Mouse (Mus musculus) T-helper 1 cell (primary cell): Measurements from ENCODE around the gene Hoxb9.

Experiments
- in situ Hi-C: fragments of 300-600 bp; cut with MboI, MseI; formaldehyde crosslinking; loops from one replicate; pipeline ENCODE4 v1.15.1; 2025; ENCODE audit warnings: high pct_unique_total_duplicates

The Hoxb9 gene

GRCm38 (mm10) chr11:96284774-96285734 lies 13.8 kb downstream of the Hoxb9 start:
- in situ Hi-C loops: loop anchor here (5.0 kb wide), 1 partner anchor 577 kb away; no protein-coding TSS in a partner anchor

- in situ Hi-C loops: loop anchor here (5.0 kb wide), 1 partner anchor 576 kb away; no protein-coding TSS in a partner anchor
Observed at GRCm38 (mm10) chr11:96285771-96286738, 14.8 kb downstream of the Hoxb9 start, which contains the start of gene Hoxb7. Gene Hoxb7 (plus strand): TSS chr11:96286623.

GRCm38 (mm10) chr11:96286739-96287385 lies 15.6 kb downstream of the Hoxb9 start:
- in situ Hi-C loops: loop anchor here (5.0 kb wide), 1 partner anchor 575 kb away; no protein-coding TSS in a partner anchor

- in situ Hi-C loops: loop anchor here (5.0 kb wide), 1 partner anchor 575 kb away; no protein-coding TSS in a partner anchor
Observed at GRCm38 (mm10) chr11:96287411-96287810, 16.2 kb downstream of the Hoxb9 start.

GRCm38 (mm10) chr11:96288455-96289221 lies 17.4 kb downstream of the Hoxb9 start:
- in situ Hi-C loops: loop anchor here (5.0 kb wide), 1 partner anchor 574 kb away; no protein-coding TSS in a partner anchor

GRCm38 (mm10) chr11:96289293-96289692 lies 18.0 kb downstream of the Hoxb9 start:
- in situ Hi-C loops: loop anchor here (5.0 kb wide), 1 partner anchor 573 kb away; no protein-coding TSS in a partner anchor

- in situ Hi-C loops: loop anchor here (5.0 kb wide), 1 partner anchor 572 kb away; no protein-coding TSS in a partner anchor
Observed at GRCm38 (mm10) chr11:96289837-96290236, 18.6 kb downstream of the Hoxb9 start.

GRCm38 (mm10) chr11:96290705-96291355 lies 19.6 kb downstream of the Hoxb9 start:
- in situ Hi-C loops: no loop called here

GRCm38 (mm10) chr11:96291681-96292564 lies 20.7 kb downstream of the Hoxb9 start, which contains the start of gene Hoxb6:
Gene Hoxb6 (plus strand): TSS chr11:96292476.
- in situ Hi-C loops: no loop called here

- in situ Hi-C loops: no loop called here
Observed at GRCm38 (mm10) chr11:96292565-96293301, 21.5 kb downstream of the Hoxb9 start.

- in situ Hi-C loops: no loop called here
Observed at GRCm38 (mm10) chr11:96293302-96293921, 22.2 kb downstream of the Hoxb9 start.

- in situ Hi-C loops: no loop called here
Observed at GRCm38 (mm10) chr11:96294245-96295091, 23.2 kb downstream of the Hoxb9 start.

GRCm38 (mm10) chr11:96295092-96295835 lies 24.0 kb downstream of the Hoxb9 start:
- in situ Hi-C loops: no loop called here

- in situ Hi-C loops: no loop called here
Observed at GRCm38 (mm10) chr11:96296997-96297396, 25.7 kb downstream of the Hoxb9 start.

- in situ Hi-C loops: no loop called here
Observed at GRCm38 (mm10) chr11:96297428-96297827, 26.2 kb downstream of the Hoxb9 start.
